Mouse (Mus musculus) kidney, postnatal 36 days (tissue): Measurements from ENCODE around the gene Ces1e.

Experiments used
- DNase-seq, 2 experiments: peaks; one replicate each; pipeline ENCODE4 v3.0.0; 2021 to 2022; ENCODE audit warnings: mixed read lengths in 2 of 2

The Ces1e gene

DNA sequence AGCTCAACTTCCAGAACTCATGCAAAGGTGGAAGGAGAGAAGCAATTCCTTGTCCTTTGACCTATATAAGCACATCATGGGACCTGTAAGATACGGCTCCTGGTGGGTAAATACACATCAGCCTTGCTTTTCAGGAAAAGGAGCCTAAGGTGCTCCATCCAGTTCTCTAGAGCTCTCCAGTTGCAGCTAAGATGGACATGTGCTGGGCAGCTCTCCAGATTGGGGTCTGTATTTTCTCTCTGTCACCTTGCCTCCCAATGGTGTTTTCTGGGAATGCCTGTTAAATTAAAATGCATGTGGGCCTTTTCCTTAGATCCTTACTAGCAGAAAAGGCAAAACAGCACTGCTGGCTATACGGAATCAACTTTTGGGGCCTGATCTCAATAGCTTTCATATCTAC, 54.9 kb downstream of the Ces1e start:
- DNase-seq: no peak

GRCm38 (mm10) chr8:93171846-93172590, 57.4 kb downstream of the Ces1e start:
- DNase-seq: no peak

DNA sequence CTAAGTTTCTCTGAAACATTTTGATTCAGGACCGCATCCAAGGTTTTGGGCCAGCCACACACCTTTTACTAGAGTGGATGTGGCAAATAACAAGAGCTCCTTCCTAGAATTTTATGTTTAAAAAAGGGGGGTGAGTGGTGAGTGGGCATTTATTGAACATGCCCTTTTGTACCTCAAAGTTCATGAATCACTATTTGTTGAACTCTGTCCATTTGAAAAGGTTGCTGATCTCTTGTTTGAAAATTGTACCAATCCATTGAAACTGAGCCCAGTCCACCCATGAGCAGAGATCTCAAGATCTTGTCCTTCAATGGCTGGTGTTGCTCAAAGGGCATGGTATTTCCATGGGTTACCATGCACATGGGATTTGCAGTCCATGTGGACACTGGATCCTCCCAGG, 66.1 kb downstream of the Ces1e start:
- DNase-seq: no peak

DNA sequence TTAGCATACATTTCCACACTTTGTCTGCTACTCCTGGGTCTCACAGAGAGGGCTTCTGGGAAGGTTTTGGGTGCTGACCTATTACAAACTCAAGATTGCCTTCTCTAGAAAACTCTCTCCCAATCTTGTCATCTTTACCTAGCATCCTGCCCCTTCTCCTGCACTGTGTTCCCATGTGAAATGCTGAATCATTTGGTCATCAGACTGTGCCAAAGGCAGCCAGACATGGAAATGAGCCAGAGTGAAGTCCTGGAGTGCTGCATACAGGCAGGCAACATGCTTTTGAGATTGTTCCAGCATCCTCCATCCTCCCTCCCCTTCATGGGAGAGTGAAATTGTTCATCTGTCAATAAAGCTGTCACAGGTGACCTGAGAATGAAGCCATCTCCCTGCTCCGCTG, 78.0 kb downstream of the Ces1e start:
- peak in 1 of 2 experiments; percentile 6 for DNase-seq
